Mouse (Mus musculus): ENCODE data around the gene Igsf9. TPM values are rescaled to one million over a fixed set of nuclear protein-coding genes. Genes with fewer than 3 reads are reported as not detected.

Igsf9 gene
- polyA plus RNA-seq, 1 experiment from 2014 or later = 0.24 TPM

GRCm38 (mm10) chr1:172456001-172456677 is 25.4 kb upstream of the Igsf9 start:
- Histone ChIP-seq H3K27ac (peak overlapping the region; percentile 93), H3K79me2 (ENCODE audit: inconsistent target) (no peaks in the 10 kb centered on the region), H3K4me3 (ENCODE audit: inconsistent target) (no peak overlapping the region), H3K36me3 (ENCODE audit: inconsistent target) (no peaks in the 10 kb centered on the region)
- WGBS (ENCODE audit: missing documents) = 18% methylated on average over 7 of the region's 7 CpGs

- H3K79me2 ChIP-seq (ENCODE audit: inconsistent target) = no peaks in the 10 kb centered on the region
- 100% methylated on average over 3 of the region's 3 CpGs for WGBS (ENCODE audit: missing documents)
- no peak overlapping the region for H3K27ac ChIP-seq
- H3K4me3 ChIP-seq (ENCODE audit: inconsistent target) = no peak overlapping the region
- H3K36me3 ChIP-seq (ENCODE audit: inconsistent target) = no peaks in the 10 kb centered on the region
Observed at GRCm38 (mm10) chr1:172457196-172457595, 24.4 kb upstream of the Igsf9 start.

GRCm38 (mm10) chr1:172458041-172458440 is 23.5 kb upstream of the Igsf9 start:
- no peak overlapping the region for H3K4me3 ChIP-seq (ENCODE audit: inconsistent target)
- 100% methylated on average over 3 of the region's 3 CpGs for WGBS (ENCODE audit: missing documents)
- no peaks in the 10 kb centered on the region for H3K79me2 ChIP-seq (ENCODE audit: inconsistent target)

GRCm38 (mm10) chr1:172461602-172462001 is 20.0 kb upstream of the Igsf9 start:
- Histone ChIP-seq H3K36me3 (ENCODE audit: inconsistent target) (no peaks in the 10 kb centered on the region), H3K4me3 (ENCODE audit: inconsistent target) (no peak overlapping the region), H3K79me2 (ENCODE audit: inconsistent target) (no peaks in the 10 kb centered on the region), H3K27ac (no peak overlapping the region)
- WGBS (ENCODE audit: missing documents) = 90% methylated on average over 2 of the region's 2 CpGs

More at GRCm38 (mm10) chr1:172458041-172458440, 23.5 kb upstream of the Igsf9 start:
- Histone ChIP-seq H3K36me3 (ENCODE audit: inconsistent target) (no peaks in the 10 kb centered on the region), H3K27ac (no peak overlapping the region)

- H3K36me3 ChIP-seq (ENCODE audit: inconsistent target) = no peaks in the 10 kb centered on the region
- 94% methylated on average over 3 of the region's 3 CpGs for WGBS (ENCODE audit: missing documents)
- no peaks in the 10 kb centered on the region for H3K79me2 ChIP-seq (ENCODE audit: inconsistent target)
- no peak overlapping the region for H3K27ac ChIP-seq
- no peak overlapping the region for H3K4me3 ChIP-seq (ENCODE audit: inconsistent target)
Observed at GRCm38 (mm10) chr1:172462534-172462933, 19.1 kb upstream of the Igsf9 start.

- Histone ChIP-seq H3K79me2 (ENCODE audit: inconsistent target) (no peaks in the 10 kb centered on the region), H3K36me3 (ENCODE audit: inconsistent target) (no peaks in the 10 kb centered on the region), H3K27ac (no peak overlapping the region), H3K4me3 (ENCODE audit: inconsistent target) (no peak overlapping the region)
- WGBS (ENCODE audit: missing documents) = 57% methylated on average over 16 of the region's 16 CpGs
Observed at GRCm38 (mm10) chr1:172463387-172464333, 17.9 kb upstream of the Igsf9 start.

GRCm38 (mm10) chr1:172468301-172468877 is 13.2 kb upstream of the Igsf9 start:
- H3K4me3 ChIP-seq (ENCODE audit: inconsistent target) = no peak overlapping the region

GRCm38 (mm10) chr1:172469373-172469772 is 12.2 kb upstream of the Igsf9 start:
- H3K79me2 ChIP-seq (ENCODE audit: inconsistent target) = no peaks in the 10 kb centered on the region
- no peaks in the 10 kb centered on the region for H3K36me3 ChIP-seq (ENCODE audit: inconsistent target)
- WGBS (ENCODE audit: missing documents) = 85% methylated on average over 5 of the region's 5 CpGs
- peak overlapping the region; percentile 74 for H3K27ac ChIP-seq
- H3K4me3 ChIP-seq (ENCODE audit: inconsistent target) = no peak overlapping the region

More at GRCm38 (mm10) chr1:172468301-172468877, 13.2 kb upstream of the Igsf9 start:
- Histone ChIP-seq H3K27ac (no peak overlapping the region), H3K36me3 (ENCODE audit: inconsistent target) (no peaks in the 10 kb centered on the region), H3K79me2 (ENCODE audit: inconsistent target) (no peaks in the 10 kb centered on the region)
- WGBS (ENCODE audit: missing documents) = 96% methylated on average over 11 of the region's 11 CpGs

- H3K79me2 ChIP-seq (ENCODE audit: inconsistent target) = no peaks in the 10 kb centered on the region
- peak overlapping the region; percentile 74 for H3K27ac ChIP-seq
- no peak overlapping the region for H3K4me3 ChIP-seq (ENCODE audit: inconsistent target)
- no peaks in the 10 kb centered on the region for H3K36me3 ChIP-seq (ENCODE audit: inconsistent target)
- 39% methylated on average over 8 of the region's 8 CpGs for WGBS (ENCODE audit: missing documents)
Observed at GRCm38 (mm10) chr1:172469810-172470448, 11.7 kb upstream of the Igsf9 start.

GRCm38 (mm10) chr1:172472909-172473308 is 8.7 kb upstream of the Igsf9 start:
- no peaks in the 10 kb centered on the region for H3K36me3 ChIP-seq (ENCODE audit: inconsistent target)
- no peak overlapping the region for H3K4me3 ChIP-seq (ENCODE audit: inconsistent target)
- H3K79me2 ChIP-seq (ENCODE audit: inconsistent target) = peaks cover 15% of the 10 kb centered on the region; the same call in 1 of the 2 replicates
- H3K27ac ChIP-seq = peak overlapping the region; percentile 7; the same call in 1 of the 2 replicates

- no peak overlapping the region for H3K4me3 ChIP-seq (ENCODE audit: inconsistent target)
- no peaks in the 10 kb centered on the region for H3K36me3 ChIP-seq (ENCODE audit: inconsistent target)
- 100% methylated on average over 3 of the region's 3 CpGs for WGBS (ENCODE audit: missing documents)
- peaks cover 15% of the 10 kb centered on the region; the same call in 1 of the 2 replicates for H3K79me2 ChIP-seq (ENCODE audit: inconsistent target)
- peak overlapping the region; percentile 77; the same call in 1 of the 2 replicates for H3K27ac ChIP-seq
Observed at GRCm38 (mm10) chr1:172474196-172474595, 7.4 kb upstream of the Igsf9 start.

GRCm38 (mm10) chr1:172475054-172475741 is 6.4 kb upstream of the Igsf9 start, which contains the start of gene Slamf9:
Slamf9 (plus strand) TSS chr1:172475358.
- WGBS (ENCODE audit: missing documents) = 14% methylated on average over 7 of the region's 7 CpGs
- H3K4me3 ChIP-seq (ENCODE audit: inconsistent target) = peak within 1 kb of the TSS; percentile 13; the same call in 1 of the 2 replicates
- H3K79me2 ChIP-seq (ENCODE audit: inconsistent target) = peaks cover 15% of the 10 kb centered on the region; the same call in 1 of the 2 replicates
- no peaks in the 10 kb centered on the region for H3K36me3 ChIP-seq (ENCODE audit: inconsistent target)
- H3K27ac ChIP-seq = peak within 1 kb of the TSS; percentile 77

GRCm38 (mm10) chr1:172478020-172478419 is 3.6 kb upstream of the Igsf9 start:
- Histone ChIP-seq H3K4me3 (ENCODE audit: inconsistent target) (no peak overlapping the region), H3K27ac (peak overlapping the region; percentile 17; the same call in 1 of the 2 replicates), H3K79me2 (ENCODE audit: inconsistent target) (peaks cover 15% of the 10 kb centered on the region; the same call in 1 of the 2 replicates), H3K36me3 (ENCODE audit: inconsistent target) (no peaks in the 10 kb centered on the region)
- WGBS (ENCODE audit: missing documents) = 6% methylated on average over 5 of the region's 5 CpGs

Measured in macrophage (primary cell).